Mouse (Mus musculus) right cerebral cortex, postnatal 10 days (tissue): Measurements from ENCODE around the gene Btnl10.

Source experiments
- DNase-seq, 2 experiments: peaks; one replicate each; pipeline ENCODE4 v3.0.0; 2021; ENCODE audit warnings: low spot score in 2 of 2

The Btnl10 gene

GRCm38 (mm10) chr11:58959186-58959825 is 41.6 kb downstream of the Btnl10 start:
- DNase-seq: no peak

GRCm38 (mm10) chr11:58959921-58960465 is 42.3 kb downstream of the Btnl10 start:
- peak; percentile 87 to 91 for DNase-seq

GRCm38 (mm10) chr11:58961364-58962177 is 43.9 kb downstream of the Btnl10 start:
- no peak for DNase-seq

- no peak for DNase-seq
Measured at GRCm38 (mm10) chr11:58963543-58963942, 45.8 kb downstream of the Btnl10 start.

GRCm38 (mm10) chr11:58964216-58964615 is 46.5 kb downstream of the Btnl10 start:
- no peak for DNase-seq

GRCm38 (mm10) chr11:58965001-58965760 is 47.5 kb downstream of the Btnl10 start:
- DNase-seq: no peak

- DNase-seq: peak in 1 of 2 experiments; percentile 48
Measured at GRCm38 (mm10) chr11:58967346-58967745, 49.6 kb downstream of the Btnl10 start.

GRCm38 (mm10) chr11:58968551-58968950 is 50.8 kb downstream of the Btnl10 start:
- no peak for DNase-seq

GRCm38 (mm10) chr11:58969027-58969426 is 51.3 kb downstream of the Btnl10 start:
- no peak for DNase-seq

- no peak for DNase-seq
Measured at GRCm38 (mm10) chr11:58969659-58970058, 52.0 kb downstream of the Btnl10 start.

GRCm38 (mm10) chr11:58970831-58971530 is 53.3 kb downstream of the Btnl10 start:
- no peak for DNase-seq

GRCm38 (mm10) chr11:58971796-58972195 is 54.1 kb downstream of the Btnl10 start:
- DNase-seq: no peak

- no peak for DNase-seq
Measured at GRCm38 (mm10) chr11:58974414-58974813, 56.7 kb downstream of the Btnl10 start.
